Mouse (Mus musculus) midbrain, embryonic 16.5 days (tissue): Measurements from ENCODE around the gene Synj1. TPM values are rescaled to one million over a fixed set of nuclear protein-coding genes. Genes with fewer than 3 reads are reported as not detected.

Experiments used
- ATAC-seq: fragments of 200-750 bp; cut with Nextera tagmentation; 2 replicates; pipeline ENCODE4 v1.8.0; 2017; ENCODE audit warnings: moderate TSS enrichment
- H3K27ac ChIP-seq: fragments of 300-500 bp; sonication (generic); 2 replicates; pipeline ENCODE4 v1.5.1; 2014; ENCODE audit warnings: mild to moderate bottlenecking, low read length, mixed read lengths
- H3K27me3 ChIP-seq: fragments of 300-500 bp; sonication (generic); 2 replicates; pipeline ENCODE4 v1.6.1; 2014; ENCODE audit warnings: low read depth, low read length, mixed read lengths; ENCODE audit not compliant: control insufficient read depth, insufficient read depth
- H3K36me3 ChIP-seq: fragments of 300-500 bp; sonication (generic); 2 replicates; pipeline ENCODE4 v1.6.1; 2014; ENCODE audit warnings: mild to moderate bottlenecking, low read length, moderate library complexity, mixed read lengths; ENCODE audit not compliant: control insufficient read depth, insufficient read depth
- H3K4me1 ChIP-seq: fragments of 300-500 bp; sonication (generic); 2 replicates; pipeline ENCODE4 v1.6.1; 2014; ENCODE audit warnings: mild to moderate bottlenecking, low read length, mixed read lengths; ENCODE audit not compliant: control insufficient read depth, insufficient read depth
- H3K4me2 ChIP-seq: fragments of 300-500 bp; sonication (generic); 2 replicates; pipeline ENCODE4 v1.6.1; 2014; ENCODE audit warnings: mild to moderate bottlenecking, low read length, mixed read lengths
- H3K4me3 ChIP-seq: fragments of 300-500 bp; sonication (generic); 2 replicates; pipeline ENCODE4 v1.5.1; 2014; ENCODE audit warnings: low read depth, mild to moderate bottlenecking, low read length, moderate library complexity, mixed read lengths
- H3K9ac ChIP-seq: fragments of 300-500 bp; sonication (generic); 2 replicates; pipeline ENCODE4 v1.6.1; 2014; ENCODE audit warnings: low read depth, low read length, mixed read lengths
- H3K9me3 ChIP-seq: fragments of 300-500 bp; sonication (generic); replicated peaks from 2 replicates; pipeline ENCODE4 v1.6.1; 2014; ENCODE audit warnings: mild to moderate bottlenecking, low read length, mixed read lengths; ENCODE audit not compliant: control insufficient read depth, poor library complexity, severe bottlenecking
- WGBS: fragments of 180-500 bp; shearing (Covaris S2); extraction: QIAGEN DNeasy Blood & Tissue Kit; methylation state at CpG from one replicate; pipeline ENCODE4 v1.1.7; 2014; 5-methylcytosine and 5-hydroxymethylcytosine counted together
- polyA plus RNA-seq: library from polyadenylated mRNA; unstranded; fragments of >200 nt; fragmentation: Nextera tagmentation; extraction: Ambion mirVana; gene quantifications from 2 replicates; pipeline ENCODE4 v1.2.1, GENCODE M21; 2015

Gene Synj1
- polyA plus RNA-seq, 1 experiment from 2014 or later, result 55.7 TPM

DNA sequence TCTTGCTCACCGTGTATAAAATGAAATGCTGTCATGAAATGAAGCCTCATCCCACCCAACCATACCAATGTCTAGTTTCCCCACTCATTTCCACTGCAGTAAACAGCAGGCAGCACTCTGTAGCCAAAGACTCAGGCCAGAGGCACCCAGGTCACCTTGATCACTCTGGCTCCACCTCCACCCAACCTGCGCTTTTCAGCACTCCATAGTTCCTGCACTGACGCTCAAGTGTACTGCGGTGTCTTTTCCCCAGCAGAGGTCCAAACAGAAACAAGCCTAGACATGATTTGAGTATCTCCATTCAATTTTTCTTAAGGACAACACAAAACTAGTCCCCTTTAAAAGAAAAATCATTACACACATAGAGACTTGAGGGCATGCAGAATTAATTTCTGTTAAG is 8.4 kb upstream of the Synj1 start:
- WGBS, result 96% methylated on average over 4 of the region's 4 CpGs
- H3K4me1 ChIP-seq, result no peaks in the 10 kb centered on the region
- no peak overlapping the region for H3K9ac ChIP-seq
- H3K4me2 ChIP-seq, result no peak overlapping the region
- ATAC-seq, result no peak
- H3K27ac ChIP-seq, result no peak overlapping the region
- H3K36me3 ChIP-seq, result peaks cover 66% of the 10 kb centered on the region
- H3K9me3 ChIP-seq, result no peaks in the 10 kb centered on the region
- H3K27me3 ChIP-seq, result no peaks in the 10 kb centered on the region
- no peak overlapping the region for H3K4me3 ChIP-seq

DNA sequence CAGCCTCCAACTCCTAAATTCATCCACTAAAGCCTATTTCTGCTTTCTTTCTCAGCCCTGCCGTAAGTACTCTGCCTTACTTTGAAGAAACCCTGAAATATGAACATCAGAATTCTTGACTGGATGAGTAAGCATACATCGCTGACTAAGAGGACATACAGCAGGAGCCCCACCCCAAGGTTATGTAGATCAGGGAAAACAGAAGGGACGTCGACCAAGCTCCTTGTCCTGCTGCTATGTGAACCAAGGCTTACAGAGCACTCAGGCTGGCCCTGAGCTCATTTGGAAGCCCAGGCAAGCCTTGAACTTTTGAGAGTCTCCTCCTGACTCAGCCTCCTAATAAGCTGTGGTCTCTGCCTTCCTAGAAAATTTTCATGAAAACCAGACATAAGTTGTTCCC is 4.7 kb upstream of the Synj1 start:
- Histone ChIP-seq H3K4me2 (no peak overlapping the region), H3K36me3 (peaks cover 45% of the 10 kb centered on the region), H3K27ac (no peak overlapping the region), H3K27me3 (no peaks in the 10 kb centered on the region), H3K4me1 (peaks cover 9% of the 10 kb centered on the region), H3K9me3 (no peaks in the 10 kb centered on the region), H3K9ac (no peak overlapping the region), H3K4me3 (no peak overlapping the region)
- ATAC-seq, result no peak
- 96% methylated on average over 4 of the region's 4 CpGs for WGBS

DNA sequence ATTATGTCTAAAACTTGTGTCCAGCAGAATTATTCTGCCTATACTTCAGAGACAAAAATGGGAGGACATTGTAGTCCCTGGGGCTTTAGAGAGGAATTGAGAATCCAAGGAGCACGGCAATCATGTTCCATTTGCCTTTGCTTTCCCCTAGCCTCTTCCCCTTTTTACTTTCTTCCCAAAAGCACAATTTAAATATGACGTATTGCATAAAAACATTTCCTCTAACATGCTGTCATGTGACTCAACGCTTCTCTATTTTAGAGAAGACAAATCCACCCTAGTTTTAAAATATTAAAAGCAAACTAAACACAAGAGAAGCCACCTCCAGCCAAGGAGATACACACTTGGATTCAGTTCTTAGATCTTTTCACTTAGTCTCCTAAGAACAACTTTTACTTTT is 739 bp upstream of the Synj1 start:
- Histone ChIP-seq H3K4me2 (peak overlapping the region; percentile 70), H3K36me3 (peaks cover 18% of the 10 kb centered on the region), H3K9me3 (no peaks in the 10 kb centered on the region), H3K4me3 (peak overlapping the region; percentile 94), H3K9ac (peak overlapping the region; percentile 95), H3K4me1 (peaks cover 25% of the 10 kb centered on the region), H3K27me3 (no peaks in the 10 kb centered on the region), H3K27ac (peak overlapping the region; percentile 97)
- 41% methylated on average over 3 of the region's 3 CpGs for WGBS
- no peak for ATAC-seq

DNA sequence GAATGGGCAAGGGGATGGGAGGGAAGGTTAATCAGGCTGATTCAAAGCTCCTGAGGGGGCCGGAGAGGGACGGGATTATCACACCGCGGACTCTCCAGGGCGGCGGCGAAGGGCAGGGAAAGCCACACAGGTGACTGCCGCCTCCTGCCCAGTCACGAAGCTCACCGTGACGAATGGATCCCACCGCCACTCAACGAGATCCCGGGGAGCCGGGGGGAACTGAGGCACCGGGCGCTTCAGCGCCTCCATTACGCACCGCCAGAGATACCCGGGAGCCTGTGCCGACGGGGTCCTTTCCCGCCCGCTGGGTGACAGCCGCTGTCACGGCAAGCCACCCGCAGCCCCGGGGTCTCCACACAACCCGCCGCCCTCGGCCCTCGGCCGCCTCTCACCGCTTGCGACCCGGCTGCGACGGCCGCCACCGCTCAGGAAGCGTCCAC is 507 bp downstream of the Synj1 start:
- Histone ChIP-seq H3K4me3 (peak overlapping the region; percentile 94), H3K9ac (peak overlapping the region; percentile 95), H3K4me1 (peaks cover 25% of the 10 kb centered on the region), H3K27ac (peak overlapping the region; percentile 97), H3K4me2 (peak overlapping the region; percentile 92), H3K27me3 (no peaks in the 10 kb centered on the region), H3K36me3 (peaks cover 12% of the 10 kb centered on the region), H3K9me3 (no peaks in the 10 kb centered on the region)
- WGBS, result under 1% methylated on average over 41 of the region's 42 CpGs
- ATAC-seq, result peak; percentile 76

DNA sequence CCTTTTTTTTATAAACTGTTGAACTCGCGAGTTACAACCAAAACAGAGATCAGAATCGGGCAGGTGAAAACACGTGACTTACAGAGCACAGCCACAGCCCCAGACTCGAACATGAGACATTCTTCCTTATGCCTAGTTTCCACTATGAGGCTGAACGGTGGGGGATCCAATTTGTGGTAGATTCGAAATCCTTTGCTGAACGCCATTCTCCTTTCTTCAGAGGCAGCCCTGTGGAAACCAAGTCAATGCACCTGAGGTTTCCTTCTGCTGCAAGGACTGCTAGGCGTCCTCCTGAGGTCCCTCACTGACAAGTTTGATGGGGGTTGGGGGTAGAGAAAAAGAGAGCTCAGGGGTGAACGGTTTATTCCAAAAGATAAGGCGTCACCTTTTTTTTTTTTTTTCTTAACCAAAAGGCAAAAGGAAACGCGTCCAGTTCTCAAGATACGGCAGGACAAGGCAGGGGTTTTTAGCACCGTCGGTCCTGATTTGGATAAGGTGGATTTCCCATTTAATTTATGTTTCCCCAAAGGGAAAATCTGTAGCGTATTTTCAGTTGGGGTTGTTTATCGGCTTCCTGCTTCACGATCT is 1.1 kb downstream of the Synj1 start:
- ATAC-seq, result no peak
- Histone ChIP-seq H3K4me3 (peak overlapping the region; percentile 94), H3K27me3 (no peaks in the 10 kb centered on the region), H3K4me1 (peaks cover 25% of the 10 kb centered on the region), H3K36me3 (peaks cover 7% of the 10 kb centered on the region; the same call in 1 of the 2 replicates), H3K9me3 (no peaks in the 10 kb centered on the region), H3K27ac (peak overlapping the region; percentile 97), H3K4me2 (peak overlapping the region; percentile 92), H3K9ac (peak overlapping the region; percentile 95)
- under 1% methylated on average over 19 of the region's 19 CpGs for WGBS

DNA sequence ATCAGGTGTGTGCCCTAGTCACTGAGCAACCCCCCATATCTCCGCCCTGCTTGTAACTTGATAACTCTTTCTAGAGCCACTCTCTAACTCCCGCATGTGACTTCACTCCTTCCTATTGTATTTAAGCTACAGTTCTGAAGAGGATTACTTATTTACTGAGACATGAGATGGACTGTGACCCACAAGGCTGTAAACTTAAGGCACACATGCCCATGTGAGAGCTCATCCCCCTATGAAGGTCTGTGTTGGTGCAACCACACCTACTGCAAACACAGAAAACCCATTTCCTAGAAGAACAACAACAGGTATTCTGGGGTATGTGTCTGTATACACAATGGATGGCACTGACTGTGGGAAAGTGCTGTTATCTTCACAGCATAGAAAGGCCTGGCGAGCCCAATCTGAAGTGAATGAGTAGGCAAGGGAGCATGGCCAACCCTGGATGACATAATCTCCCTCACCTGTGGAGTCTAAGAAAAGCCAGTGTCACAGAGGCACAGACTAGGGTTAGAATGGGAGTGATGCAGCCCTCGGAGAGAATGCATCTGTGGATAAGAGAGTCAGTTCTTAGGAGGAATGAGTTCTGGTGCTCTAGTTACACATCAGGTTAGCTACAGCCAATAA is 6.1 kb downstream of the Synj1 start:
- Histone ChIP-seq H3K36me3 (peaks cover 3% of the 10 kb centered on the region; the same call in 1 of the 2 replicates), H3K4me2 (no peak overlapping the region), H3K4me3 (no peak overlapping the region), H3K4me1 (peaks cover 16% of the 10 kb centered on the region), H3K9ac (no peak overlapping the region), H3K9me3 (no peaks in the 10 kb centered on the region), H3K27ac (no peak overlapping the region), H3K27me3 (no peaks in the 10 kb centered on the region)
- no peak for ATAC-seq
- WGBS, result 86% methylated on average over 4 of the region's 4 CpGs

DNA sequence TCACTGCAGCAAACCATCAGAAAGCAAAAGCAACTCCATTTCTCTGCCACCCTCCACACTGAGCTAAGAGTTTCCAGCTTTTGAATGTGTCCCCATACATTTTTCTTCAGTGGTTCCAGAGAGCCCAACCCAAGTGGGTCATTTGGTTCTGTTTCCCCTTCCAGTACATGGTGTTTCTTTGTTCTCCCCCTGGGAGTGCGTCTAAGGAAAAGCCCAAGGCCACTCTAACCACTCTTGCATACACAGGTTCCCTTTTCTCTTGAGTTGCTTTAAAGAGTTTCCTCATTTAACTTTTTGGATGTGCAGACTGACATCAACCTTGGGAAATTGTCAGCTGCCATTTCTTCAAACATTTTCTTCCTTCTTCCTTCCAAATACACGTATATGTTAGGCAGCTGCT is 10.0 kb downstream of the Synj1 start:
- Histone ChIP-seq H3K27me3 (no peaks in the 10 kb centered on the region), H3K36me3 (peaks cover 3% of the 10 kb centered on the region; the same call in 1 of the 2 replicates), H3K27ac (no peak overlapping the region), H3K9me3 (no peaks in the 10 kb centered on the region), H3K4me3 (no peak overlapping the region), H3K9ac (no peak overlapping the region), H3K4me1 (peaks cover 3% of the 10 kb centered on the region; the same call in 1 of the 2 replicates), H3K4me2 (no peak overlapping the region)
- WGBS, result 90% methylated on average over 2 of the region's 2 CpGs
- no peak for ATAC-seq

DNA sequence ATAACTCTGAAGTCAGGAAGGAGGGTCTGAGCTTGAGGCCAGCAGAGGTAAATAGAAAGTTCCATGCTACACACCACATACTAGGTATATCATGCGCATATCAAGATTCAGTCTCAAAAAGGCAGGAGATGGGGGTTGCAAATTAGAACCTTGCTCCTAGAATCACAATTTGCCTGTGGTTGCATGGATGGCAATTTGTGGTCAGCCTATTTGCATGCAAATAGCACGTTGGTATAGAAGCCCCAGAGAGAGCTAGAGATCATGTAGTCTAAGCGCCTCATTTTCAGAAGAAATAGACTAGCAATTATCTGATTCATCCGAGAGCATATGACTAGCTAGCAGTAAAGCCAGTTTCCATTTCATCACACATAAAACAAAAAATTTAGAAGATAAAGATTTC is 11.3 kb downstream of the Synj1 start:
- Histone ChIP-seq H3K9ac (no peak overlapping the region), H3K4me1 (peaks cover 3% of the 10 kb centered on the region; the same call in 1 of the 2 replicates), H3K36me3 (peaks cover 3% of the 10 kb centered on the region; the same call in 1 of the 2 replicates), H3K27ac (no peak overlapping the region), H3K4me3 (no peak overlapping the region), H3K9me3 (no peaks in the 10 kb centered on the region), H3K27me3 (no peaks in the 10 kb centered on the region), H3K4me2 (no peak overlapping the region)
- WGBS, result 40% methylated on average over 4 of the region's 4 CpGs
- ATAC-seq, result no peak

DNA sequence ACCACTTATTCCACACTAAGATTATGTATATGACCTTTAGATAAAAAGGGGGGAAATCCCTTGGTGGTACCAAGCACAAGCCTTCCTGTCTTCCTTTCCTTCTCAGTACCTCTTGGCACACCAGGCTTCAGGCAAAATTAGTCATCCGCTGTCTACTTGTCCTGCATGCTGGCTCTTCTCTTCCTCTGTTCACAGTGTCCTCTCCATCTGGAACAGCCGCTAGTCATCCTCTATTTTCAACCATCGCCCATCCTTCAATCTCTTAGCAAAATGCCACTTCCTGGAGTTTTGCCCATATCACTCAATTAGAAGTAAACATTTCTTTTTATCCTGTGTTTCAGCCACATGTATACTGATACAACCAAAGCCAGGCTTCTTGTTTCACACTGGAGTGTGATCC is 13.3 kb downstream of the Synj1 start:
- Histone ChIP-seq H3K4me1 (peaks cover 3% of the 10 kb centered on the region; the same call in 1 of the 2 replicates), H3K4me3 (no peak overlapping the region), H3K36me3 (0 out of 2 replicates have a peak, but pooled peaks cover under 1% of the 10 kb centered on the region), H3K9me3 (no peaks in the 10 kb centered on the region), H3K27ac (no peak overlapping the region), H3K9ac (no peak overlapping the region), H3K4me2 (no peak overlapping the region), H3K27me3 (no peaks in the 10 kb centered on the region)
- 88% methylated on average over 3 of the region's 3 CpGs for WGBS
- no peak for ATAC-seq
